8 mouse cellular contexts compared by ENCODE assay signal in genomic region chr2:11552966-11553451, GRCm38 (mm10). TPM values are rescaled to one million over a fixed set of nuclear protein-coding genes. Genes with fewer than 3 reads are reported as not detected.
DNase-seq lines count a peak whose midpoint lies in the region; ATAC-seq and TF ChIP-seq lines count a peak whose summit lies in the region.

No protein-coding gene starts in this region.

- no peak for TF ChIP-seq EP300 in lung, postnatal 0 days (IDR thresholded peaks at IDR 0.05)

- no peak for TF ChIP-seq CTCF in spleen, adult 2 months (IDR thresholded peaks at IDR 0.05; ENCODE audit: extremely low read depth, insufficient read depth, insufficient read length, insufficient replicate concordance)
- no peak for TF ChIP-seq CTCF in lung, postnatal 0 days (IDR thresholded peaks at IDR 0.05)

- H3K4me1 ChIP-seq in spleen, adult 2 months (ENCODE audit: control insufficient read depth, insufficient read depth, insufficient read length): peaks cover 16% of the 10 kb centered on the region; the same call in 1 of the 2 replicates
- H3K4me1 ChIP-seq in brown adipose tissue, adult 24 weeks (ENCODE audit: control insufficient read depth, insufficient read depth, insufficient read length, low read length): peaks cover 3% of the 10 kb centered on the region; the same call in 1 of the 2 replicates
- peaks cover 12% of the 10 kb centered on the region for H3K4me1 ChIP-seq in forebrain, embryonic 16.5 days (replicated peaks; ENCODE audit: control insufficient read depth, insufficient read depth, low read length)
- H3K4me1 ChIP-seq in lung, postnatal 0 days (ENCODE audit: insufficient read depth, low read depth, low read length): peaks cover 8% of the 10 kb centered on the region; the same call in 1 of the 2 replicates

- peak in 1 of 2 experiments; percentile 30 for DNase-seq in spleen, adult 2 months (ENCODE audit: low read depth in 1 of 2, low spot score in 2 of 2)
- DNase-seq in spleen, adult 18-20 months: no peak
- DNase-seq in kidney, adult 11 months: peak; percentile 34
- peak; percentile 25 for DNase-seq in lung, postnatal 0 days (ENCODE audit: low spot score)
- peak; percentile 45 for DNase-seq in retina, postnatal 1 day
- no peak for DNase-seq in layer of hippocampus, adult 8-10 months (ENCODE audit: low spot score in 2 of 2)

- ATAC-seq in forebrain, embryonic 16.5 days: peak; percentile 36
- ATAC-seq in lung, postnatal 0 days: peak; percentile 8

- peak overlapping the region; percentile 68 for H3K9ac ChIP-seq in forebrain, embryonic 16.5 days (replicated peaks; ENCODE audit: low read depth, low read length)
- H3K9ac ChIP-seq in lung, postnatal 0 days (replicated peaks; ENCODE audit: low read depth): peak overlapping the region; percentile 41; the same call in 1 of the 2 replicates

- no peak; the same call in 1 of the 2 replicates for TF ChIP-seq POLR2A in spleen, adult 2 months (IDR thresholded peaks at IDR 0.05; ENCODE audit: low read depth, low read length)

- H3K27ac ChIP-seq in spleen, adult 2 months (ENCODE audit: insufficient read depth, low read length): peak overlapping the region; percentile 71
- peak overlapping the region; percentile 29; the same call in 1 of the 2 replicates for H3K27ac ChIP-seq in brown adipose tissue, adult 24 weeks (replicated peaks; ENCODE audit: low read depth, low read length)
- H3K27ac ChIP-seq in forebrain, embryonic 16.5 days (ENCODE audit: low read length): no peak overlapping the region
- no peak overlapping the region for H3K27ac ChIP-seq in lung, postnatal 0 days (ENCODE audit: low read length)

- WGBS in spleen, adult 2 months: under 1% methylated on average over 15 of the region's 15 CpGs
- 6% methylated on average over 15 of the region's 15 CpGs for WGBS in forebrain, embryonic 16.5 days
- 5% methylated on average over 15 of the region's 15 CpGs for WGBS in lung, postnatal 0 days

- H3K9me3 ChIP-seq in forebrain, embryonic 16.5 days (ENCODE audit: control insufficient read depth, low read length): no peaks in the 10 kb centered on the region
- H3K9me3 ChIP-seq in lung, postnatal 0 days (ENCODE audit: low read length): no peaks in the 10 kb centered on the region

- H3K4me3 ChIP-seq in spleen, adult 2 months (ENCODE audit: extremely low read depth, insufficient read depth, insufficient read length): peak overlapping the region; percentile 77
- peak overlapping the region; percentile 76 for H3K4me3 ChIP-seq in brown adipose tissue, adult 24 weeks (ENCODE audit: insufficient read depth, low read depth, low read length)
- H3K4me3 ChIP-seq in forebrain, embryonic 16.5 days (replicated peaks; ENCODE audit: low read length): peak overlapping the region; percentile 74
- H3K4me3 ChIP-seq in lung, postnatal 0 days (ENCODE audit: low read depth, low read length): peak overlapping the region; percentile 52

- H3K4me2 ChIP-seq in forebrain, embryonic 16.5 days (ENCODE audit: low read length): peak overlapping the region; percentile 100
- peak overlapping the region; percentile 96 for H3K4me2 ChIP-seq in lung, postnatal 0 days (replicated peaks; ENCODE audit: low read depth, low read length)

- no peaks in the 10 kb centered on the region for H3K36me3 ChIP-seq in spleen, adult 2 months (ENCODE audit: control insufficient read depth, insufficient read depth, low read length)
- no peaks in the 10 kb centered on the region for H3K36me3 ChIP-seq in forebrain, embryonic 16.5 days (ENCODE audit: control insufficient read depth, insufficient read depth)
- no peaks in the 10 kb centered on the region for H3K36me3 ChIP-seq in lung, postnatal 0 days (ENCODE audit: insufficient read depth, low read length)

- no peaks in the 10 kb centered on the region for H3K27me3 ChIP-seq in spleen, adult 2 months (ENCODE audit: control insufficient read depth, insufficient read depth, low read length)
- H3K27me3 ChIP-seq in forebrain, embryonic 16.5 days (replicated peaks; ENCODE audit: control insufficient read depth, insufficient read depth, low read length): peaks cover 12% of the 10 kb centered on the region
- no peaks in the 10 kb centered on the region for H3K27me3 ChIP-seq in lung, postnatal 0 days (replicated peaks; ENCODE audit: insufficient read depth, low read length)

RNA-seq across cellular contexts. Expression of gene Pfkfb3, which starts 0.9 kb away (rescaled TPM):
- 20.6 and 22.0 TPM in 2 replicates for polyA plus RNA-seq in spleen, adult 2 months (2012; rRNA removed)
- polyA plus RNA-seq in brown adipose tissue, adult 24 weeks (2012; ENCODE audit: insufficient read depth, insufficient read length, missing spikeins): 190 and 226 TPM in 2 replicates
- 41.1 and 43.8 TPM in 2 replicates for polyA plus RNA-seq in forebrain, embryonic 16.5 days (2015; fragmentation: Nextera tagmentation; extraction: Ambion mirVana)
- 17.7 and 18.3 TPM in 2 replicates for polyA plus RNA-seq in lung, postnatal 0 days (2015; fragmentation: Nextera tagmentation; extraction: Ambion mirVana)
- total RNA-seq in layer of hippocampus, adult 8-10 months (2022): 10 to 100 TPM; 42.5 to 50.7 (median 45.4) TPM

RNA-seq across cellular contexts. Expression of gene Rbm17, which starts 50.9 kb away (rescaled TPM):
- polyA plus RNA-seq in spleen, adult 2 months (2012; rRNA removed): 37.7 and 38.9 TPM in 2 replicates
- polyA plus RNA-seq in brown adipose tissue, adult 24 weeks (2012; ENCODE audit: insufficient read depth, insufficient read length, missing spikeins): 45.1 and 48.5 TPM in 2 replicates
- 146 and 149 TPM in 2 replicates for polyA plus RNA-seq in forebrain, embryonic 16.5 days (2015; fragmentation: Nextera tagmentation; extraction: Ambion mirVana)
- polyA plus RNA-seq in lung, postnatal 0 days (2015; fragmentation: Nextera tagmentation; extraction: Ambion mirVana): 72.6 and 73.1 TPM in 2 replicates
- 10 to 100 TPM; 77.7 to 95.8 (median 87.4) TPM for total RNA-seq in layer of hippocampus, adult 8-10 months (2022)

Comparison
In these comparisons a context has a peak if more than half of its experiments do, and no peak if none do; other contexts are left out.
1. DNase-seq: peak in kidney, adult 11 months (single experiment), lung, postnatal 0 days (single experiment) and retina, postnatal 1 day (single experiment); none in spleen, adult 18-20 months (0 of 2) and layer of hippocampus, adult 8-10 months (0 of 2).
2. H3K27ac ChIP-seq: peak in spleen, adult 2 months (single experiment) and brown adipose tissue, adult 24 weeks (single experiment); none in forebrain, embryonic 16.5 days (single experiment) and lung, postnatal 0 days (single experiment).
3. Peak in every context shown above with its lines, with median percentiles within 50 percentile points of each other: H3K4me3 ChIP-seq.